Mouse (Mus musculus): ENCODE data around the gene Lsm12.

Gene Lsm12

GRCm38 (mm10) chr11:102117386-102117785, 67.7 kb downstream of the Lsm12 start:
- in situ Hi-C loops (cut with MboI, MseI): no loop called here

- in situ Hi-C loops (cut with MboI, MseI): no loop called here
Measured at GRCm38 (mm10) chr11:102116241-102116640, 68.9 kb downstream of the Lsm12 start.
